Mouse (Mus musculus) ES-CJ7 (cell line): Measurements from ENCODE around the gene Tmem107.
A peak's percentile ranks its signal among the peaks of the same experiment; 100 is the strongest.

Source experiments
- DNase-seq: peaks from one replicate; pipeline ENCODE4 v3.0.0; 2011; ENCODE audit warnings: low read depth, low spot score

The Tmem107 gene

DNA sequence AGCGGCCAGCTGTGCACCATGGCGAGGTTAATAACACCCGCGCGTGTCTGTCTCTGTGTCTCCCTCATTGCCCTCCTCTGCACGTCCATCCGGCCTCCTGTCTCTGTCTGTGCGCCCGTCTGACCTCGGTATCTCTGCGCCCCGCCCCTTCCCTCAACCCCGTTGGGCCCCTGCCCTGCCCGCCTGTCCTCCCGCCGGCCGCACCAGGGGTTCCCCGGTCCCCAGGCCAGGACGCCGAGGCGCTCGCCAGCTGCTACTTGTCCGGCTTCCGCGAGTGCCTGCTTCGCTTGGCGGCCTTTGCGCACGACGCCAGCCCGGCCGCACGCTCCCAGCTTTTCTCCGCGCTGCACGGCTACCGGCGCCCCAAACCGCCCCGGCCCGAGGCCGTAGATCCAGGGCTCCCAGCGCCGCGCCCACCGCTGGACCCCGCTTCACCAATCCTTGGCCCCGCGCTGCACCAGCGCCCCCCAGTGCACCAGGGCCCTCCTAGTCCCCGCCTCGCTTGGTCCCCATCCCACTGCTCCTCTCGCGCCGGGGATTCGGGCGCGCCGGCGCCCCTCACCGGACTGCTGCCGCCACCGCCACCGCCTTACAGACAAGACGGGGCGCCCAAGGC is 51.8 kb downstream of the Tmem107 start, which contains the start of gene 9130213A22Rik:
Gene 9130213A22Rik, minus strand, starts transcription at position 254 of the 616 bp plus-strand sequence.
- DNase-seq: peak; percentile 84
